Mouse (Mus musculus): ENCODE measurements around the gene Tnfsf10.

- TF ChIP-seq CTCF (IDR thresholded peaks at IDR 0.05; ENCODE audit: low read depth) (peak; percentile 78), EP300 (IDR thresholded peaks at IDR 0.05; ENCODE audit: low read depth) (no peak)
Observed at GRCm38 (mm10) chr3:27345526-27345925, 28.7 kb downstream of the Tnfsf10 start.
